Mouse (Mus musculus) heart, adult 2 months (tissue): ENCODE data around the gene Rps6ka1. TPM values are rescaled to one million over a fixed set of nuclear protein-coding genes. Genes with fewer than 3 reads are reported as not detected.
"Not testable (repeated sequence)": the region's sequence is repeated elsewhere in the genome, so short reads cannot be mapped to it uniquely, and the experiment has no call there.

Experiments used
- DNase-seq, 2 experiments: peaks; one replicate each; pipeline ENCODE4 v3.0.0; 2021
- H3K27ac ChIP-seq: fragments of 200-600 bp; 2 replicates; pipeline ENCODE4 v1.8.1; 2022
- H3K27me3 ChIP-seq: fragments of 200-500 bp; 2 replicates; pipeline ENCODE4 v1.6.1; 2012; ENCODE audit warnings: mild to moderate bottlenecking, low read length, inconsistent platforms, mixed read lengths; ENCODE audit not compliant: control insufficient read depth, insufficient read depth
- H3K36me3 ChIP-seq: fragments of 200-500 bp; 2 replicates; pipeline ENCODE4 v1.6.1; 2012; ENCODE audit warnings: low read length, inconsistent platforms; ENCODE audit not compliant: control insufficient read depth, insufficient read depth
- H3K4me1 ChIP-seq: fragments of 200-500 bp; 2 replicates; pipeline ENCODE4 v1.6.1; 2011; ENCODE audit warnings: low read length; ENCODE audit not compliant: control insufficient read depth, insufficient read depth
- H3K4me3 ChIP-seq: fragments of 200-600 bp; 2 replicates; pipeline ENCODE4 v1.8.1; 2022
- H3K79me2 ChIP-seq: fragments of 200-500 bp; replicated peaks from 2 replicates; pipeline ENCODE4 v1.6.1; 2012; ENCODE audit warnings: mild to moderate bottlenecking, inconsistent platforms, low read length, moderate library complexity, mixed read lengths; ENCODE audit not compliant: control insufficient read depth, insufficient read depth
- H3K9ac ChIP-seq: fragments of 200-500 bp; 2 replicates; pipeline ENCODE4 v1.6.1; 2012; ENCODE audit warnings: low read depth, mild to moderate bottlenecking, control low read depth, inconsistent platforms, low read length, mixed read lengths
- CTCF ChIP-seq: fragments of 200-600 bp; IDR thresholded peaks from 2 replicates; pipeline ENCODE4 v1.8.1; 2022; ENCODE audit warnings: antibody characterized with exemption, mild to moderate bottlenecking, moderate library complexity
- EP300 ChIP-seq: fragments of 200-500 bp; IDR thresholded peaks from 2 replicates; pipeline ENCODE4 v1.6.1; 2011; ENCODE audit warnings: low read depth, low read length, control low read depth; ENCODE audit not compliant: insufficient read depth
- POLR2A ChIP-seq: fragments of 200-500 bp; IDR thresholded peaks from 2 replicates; pipeline ENCODE4 v1.6.1; 2011; ENCODE audit warnings: mild to moderate bottlenecking, low read depth, low read length, control low read depth; ENCODE audit not compliant: insufficient read depth
- WGBS: fragments of 180-500 bp; shearing (Covaris S2); methylation state at CpG from one replicate; pipeline ENCODE4 v1.1.7; 2018; 5-methylcytosine and 5-hydroxymethylcytosine counted together
- intact Hi-C: fragments of 180-260 bp; cut with DNase I; formaldehyde crosslinking; loops from one replicate; pipeline ENCODE4 v1.15.1; 2025
- polyA plus RNA-seq: library from polyadenylated mRNA; depleted of rRNA; stranded (reverse); fragments of >200 nt; gene quantifications from 2 replicates; pipeline ENCODE4 v1.2.3, GENCODE M21; 2012
- total RNA-seq, 2 experiments: library from RNA; stranded (reverse); gene quantifications; 2 replicates each; pipeline ENCODE4 v1.2.3; 2021

Gene Rps6ka1
- total and polyA plus RNA-seq, 3 experiments, result 4.4 to 7.1 (median 4.8) TPM

DNA sequence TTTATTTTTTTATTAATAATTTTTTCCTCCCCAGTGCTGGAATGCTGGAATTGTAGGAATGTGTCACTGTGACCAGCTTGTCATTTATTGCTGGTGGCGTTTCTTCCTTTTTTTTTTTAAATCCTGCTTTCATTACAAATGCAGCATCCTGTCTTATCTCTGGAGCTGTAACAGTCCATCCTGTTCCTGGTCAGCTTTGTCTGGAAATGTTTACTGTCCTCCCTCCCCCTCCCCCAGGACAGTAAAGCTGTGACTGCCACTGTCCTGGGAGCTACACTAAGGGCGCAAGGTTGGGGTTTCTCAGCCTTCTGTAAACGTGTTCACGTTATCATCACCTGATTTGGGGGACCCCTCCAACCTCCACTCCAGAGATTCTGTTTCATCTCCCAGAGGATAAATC, 37.6 kb upstream of the Rps6ka1 start:
- intact Hi-C loops, result no loop called here
- H3K4me3 ChIP-seq, result no peak overlapping the region
- H3K36me3 ChIP-seq, result no peaks in the 10 kb centered on the region
- DNase-seq, result no peak
- no peak overlapping the region for H3K27ac ChIP-seq
- TF ChIP-seq EP300, result no peak
- no peak for TF ChIP-seq CTCF
- no peak for TF ChIP-seq POLR2A
- H3K79me2 ChIP-seq, result no peaks in the 10 kb centered on the region
- H3K27me3 ChIP-seq, result no peaks in the 10 kb centered on the region
- 48% methylated on average over 4 of the region's 4 CpGs for WGBS
- peaks cover 4% of the 10 kb centered on the region for H3K4me1 ChIP-seq
- no peak overlapping the region for H3K9ac ChIP-seq

GRCm38 (mm10) chr4:133923743-133924142, 36.1 kb upstream of the Rps6ka1 start:
- Histone ChIP-seq H3K4me1 (peaks cover 4% of the 10 kb centered on the region), H3K4me3 (no peak overlapping the region), H3K9ac (no peak overlapping the region), H3K79me2 (no peaks in the 10 kb centered on the region), H3K36me3 (no peaks in the 10 kb centered on the region), H3K27ac (no peak overlapping the region), H3K27me3 (no peaks in the 10 kb centered on the region)
- DNase-seq, result no peak
- no peak for TF ChIP-seq POLR2A
- TF ChIP-seq EP300, result no peak
- TF ChIP-seq CTCF, result no peak
- 88% methylated on average over 5 of the region's 5 CpGs for WGBS
- intact Hi-C loops, result no loop called here

GRCm38 (mm10) chr4:133918093-133918825, 30.7 kb upstream of the Rps6ka1 start:
- H3K4me3 ChIP-seq, H3K27ac ChIP-seq, H3K27me3 ChIP-seq, H3K36me3 ChIP-seq, H3K9ac ChIP-seq, H3K79me2 ChIP-seq, H3K4me1 ChIP-seq, intact Hi-C loops: not testable (repeated sequence)
- 85% methylated on average over 22 of the region's 23 CpGs for WGBS
- DNase-seq, result peak; percentile 27 to 31

GRCm38 (mm10) chr4:133911983-133912382, 24.4 kb upstream of the Rps6ka1 start:
- H3K79me2 ChIP-seq, result no peaks in the 10 kb centered on the region
- H3K27me3 ChIP-seq, result no peaks in the 10 kb centered on the region
- H3K4me3 ChIP-seq, result no peak overlapping the region
- peaks cover 1% of the 10 kb centered on the region; the same call in 1 of the 2 replicates for H3K4me1 ChIP-seq
- TF ChIP-seq EP300 (no peak), POLR2A (no peak), CTCF (no peak)
- H3K36me3 ChIP-seq, result no peaks in the 10 kb centered on the region
- no peak overlapping the region for H3K27ac ChIP-seq
- DNase-seq, result no peak
- H3K9ac ChIP-seq, result no peak overlapping the region
- intact Hi-C loops, result loop anchor here (1.0 to 5.0 kb wide), 3 partner anchors 25 to 75 kb away; partner anchors contain the start of gene Rps6ka1
- WGBS, result 28% methylated on average over 4 of the region's 4 CpGs

DNA sequence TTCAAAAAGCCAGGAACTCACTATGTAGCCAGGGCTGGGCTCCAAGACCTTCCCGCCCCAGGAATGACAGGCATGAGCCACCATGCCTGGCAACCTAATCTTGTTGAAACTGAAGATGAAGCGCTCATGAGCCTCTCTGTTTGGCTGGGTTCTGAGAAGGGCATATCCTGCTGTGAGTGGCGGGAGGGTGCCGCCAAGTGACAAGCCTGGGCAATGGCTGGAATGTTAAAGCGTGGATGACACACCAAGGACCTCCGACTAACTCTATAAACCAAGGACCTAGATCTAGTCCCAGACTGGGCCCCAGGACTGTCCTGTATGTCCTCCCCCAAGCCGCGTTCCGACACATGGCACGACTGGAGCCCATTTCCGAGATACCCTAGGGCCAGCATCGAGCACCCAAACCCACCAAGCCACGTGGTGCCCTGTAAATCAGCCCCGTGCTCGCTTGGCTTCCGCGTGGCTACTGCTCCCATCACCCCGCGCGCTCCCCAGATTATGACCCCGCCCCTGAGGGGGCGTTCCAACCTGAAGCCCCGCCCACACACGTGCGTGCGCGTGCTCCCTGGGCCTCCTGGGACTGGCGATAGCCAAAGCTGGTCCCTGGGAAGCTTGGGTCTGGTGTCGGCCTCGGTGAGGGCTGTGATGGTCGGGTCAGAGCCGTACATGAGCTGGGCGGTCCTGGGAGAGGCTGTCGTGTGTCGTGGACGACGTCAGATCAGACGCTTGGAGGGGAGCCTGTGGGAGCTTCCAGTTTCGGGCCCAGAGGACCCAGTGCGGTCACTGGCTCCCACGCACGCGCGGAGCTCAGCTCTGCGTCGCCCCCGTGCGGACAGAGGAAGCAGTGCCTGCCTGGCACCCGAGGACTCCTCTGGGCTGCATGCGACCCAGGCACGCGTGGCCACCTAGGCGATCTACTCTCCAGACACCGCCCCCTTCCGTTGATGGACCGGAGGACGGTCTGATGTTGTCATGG, 22.9 kb upstream of the Rps6ka1 start:
- under 1% methylated on average over 57 of the region's 57 CpGs for WGBS
- Histone ChIP-seq H3K79me2 (no peaks in the 10 kb centered on the region), H3K4me1 (peaks cover 1% of the 10 kb centered on the region; the same call in 1 of the 2 replicates), H3K4me3 (peak overlapping the region; percentile 75), H3K9ac (peak overlapping the region; percentile 55), H3K27ac (peak overlapping the region; percentile 94), H3K36me3 (no peaks in the 10 kb centered on the region), H3K27me3 (no peaks in the 10 kb centered on the region)
- intact Hi-C loops, result loop anchor here (1.0 to 5.0 kb wide), 3 partner anchors 24 to 73 kb away; partner anchors contain the start of gene Rps6ka1
- DNase-seq, result peak; percentile 94 to 95
- TF ChIP-seq CTCF (no peak; the same call in 1 of the 2 replicates), POLR2A (peak; percentile 71), EP300 (peak; percentile 74; the same call in 1 of the 2 replicates)
